Mouse (Mus musculus) kidney, embryonic 16.5 days (tissue): ENCODE results near the gene Prdm16. TPM values are rescaled to one million over a fixed set of nuclear protein-coding genes. Genes with fewer than 3 reads are reported as not detected.

Experiments
- ATAC-seq: fragments of 200-750 bp; cut with Nextera tagmentation; 2 replicates; pipeline ENCODE4 v1.8.0; 2017; ENCODE audit warnings: moderate TSS enrichment; ENCODE audit not compliant: low FRiP score, low TSS enrichment
- H3K27ac ChIP-seq: fragments of 300-500 bp; sonication (generic); 2 replicates; pipeline ENCODE4 v1.5.1; 2014; ENCODE audit warnings: low read length
- H3K27me3 ChIP-seq: fragments of 300-500 bp; sonication (generic); 2 replicates; pipeline ENCODE4 v1.6.1; 2014; ENCODE audit warnings: low read length, control low read depth, mixed read lengths; ENCODE audit not compliant: insufficient read depth
- H3K36me3 ChIP-seq: fragments of 300-500 bp; sonication (generic); 2 replicates; pipeline ENCODE4 v1.6.1; 2014; ENCODE audit warnings: low read length, control low read depth, mixed read lengths; ENCODE audit not compliant: insufficient read depth
- H3K4me1 ChIP-seq: fragments of 300-500 bp; sonication (generic); 2 replicates; pipeline ENCODE4 v1.6.1; 2014; ENCODE audit warnings: low read length, control low read depth, mixed read lengths; ENCODE audit not compliant: insufficient read depth
- H3K4me2 ChIP-seq: fragments of 300-500 bp; sonication (generic); replicated peaks from 2 replicates; pipeline ENCODE4 v1.6.1; 2014; ENCODE audit warnings: low read depth, low read length
- H3K4me3 ChIP-seq: fragments of 300-500 bp; sonication (generic); 2 replicates; pipeline ENCODE4 v1.5.1; 2014; ENCODE audit warnings: mild to moderate bottlenecking, low read length
- H3K9ac ChIP-seq: fragments of 300-500 bp; sonication (generic); replicated peaks from 2 replicates; pipeline ENCODE4 v1.6.1; 2014; ENCODE audit warnings: low read length
- H3K9me3 ChIP-seq: fragments of 300-500 bp; sonication (generic); 2 replicates; pipeline ENCODE4 v1.6.1; 2016; ENCODE audit warnings: low read length, control low read depth
- WGBS: fragments of 180-500 bp; shearing (Covaris S2); extraction: QIAGEN DNeasy Blood & Tissue Kit; methylation state at CpG from one replicate; pipeline ENCODE4 v1.1.7; 2014; 5-methylcytosine and 5-hydroxymethylcytosine counted together
- polyA plus RNA-seq: library from polyadenylated mRNA; unstranded; fragments of >200 nt; fragmentation: Nextera tagmentation; extraction: Ambion mirVana; gene quantifications from 2 replicates; pipeline ENCODE4 v1.2.1, GENCODE M21; 2015

The Prdm16 gene
- polyA plus RNA-seq, 1 experiment from 2014 or later = 22.3 TPM

DNA sequence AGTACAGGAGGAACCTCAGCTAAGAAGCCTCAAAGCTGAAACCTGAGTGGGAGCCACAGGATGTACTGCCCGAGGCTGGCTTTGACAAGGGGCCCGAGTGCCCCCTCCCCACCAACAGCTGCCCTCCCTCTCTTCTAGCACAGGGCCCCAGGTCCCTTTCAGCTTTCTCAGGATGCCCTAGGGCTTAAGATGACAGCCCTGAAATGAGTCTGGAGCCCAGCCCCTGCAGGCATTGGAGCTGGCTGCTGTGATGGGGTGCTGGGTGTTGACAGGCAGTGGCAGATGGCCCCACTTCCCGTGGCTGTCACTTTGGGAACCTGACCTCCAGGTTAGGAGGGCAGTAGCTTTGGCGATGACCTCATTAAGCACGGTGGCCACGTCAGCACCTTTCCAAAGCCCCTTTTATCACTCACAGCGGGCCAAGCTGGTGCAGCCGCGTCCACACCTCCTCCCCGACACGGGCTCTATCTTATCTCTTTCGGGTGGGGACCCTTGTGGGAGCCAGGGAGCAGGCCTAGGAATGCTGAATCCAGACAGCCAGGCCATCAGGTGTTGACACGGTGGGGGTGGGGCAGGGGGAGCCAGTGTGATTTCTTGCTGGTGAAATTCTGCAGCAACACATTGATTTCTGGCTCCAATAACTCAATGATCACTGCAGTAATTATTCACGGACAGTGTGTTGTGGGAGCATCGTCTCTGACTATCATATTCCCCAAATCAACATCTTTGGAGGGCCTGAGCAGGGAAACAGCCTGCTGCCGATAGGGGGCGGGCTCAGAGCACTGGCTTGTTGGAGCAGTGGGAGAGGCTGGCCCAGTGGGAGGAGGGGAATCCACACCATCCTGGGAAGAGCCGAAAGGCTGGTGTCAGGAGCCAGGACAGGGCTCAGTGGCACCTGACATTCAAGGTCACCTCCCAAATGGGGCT is 243.2 kb downstream of the Prdm16 start:
- peaks cover 4% of the 10 kb centered on the region; the same call in 1 of the 2 replicates for H3K27me3 ChIP-seq
- ATAC-seq = no peak
- peaks cover 36% of the 10 kb centered on the region for H3K4me1 ChIP-seq
- no peak overlapping the region for H3K4me3 ChIP-seq
- WGBS = 17% methylated on average over 18 of the region's 18 CpGs
- H3K27ac ChIP-seq = no peak overlapping the region
- no peaks in the 10 kb centered on the region for H3K36me3 ChIP-seq
- H3K4me2 ChIP-seq = no peak overlapping the region
- H3K9me3 ChIP-seq = no peaks in the 10 kb centered on the region
- H3K9ac ChIP-seq = no peak overlapping the region

DNA sequence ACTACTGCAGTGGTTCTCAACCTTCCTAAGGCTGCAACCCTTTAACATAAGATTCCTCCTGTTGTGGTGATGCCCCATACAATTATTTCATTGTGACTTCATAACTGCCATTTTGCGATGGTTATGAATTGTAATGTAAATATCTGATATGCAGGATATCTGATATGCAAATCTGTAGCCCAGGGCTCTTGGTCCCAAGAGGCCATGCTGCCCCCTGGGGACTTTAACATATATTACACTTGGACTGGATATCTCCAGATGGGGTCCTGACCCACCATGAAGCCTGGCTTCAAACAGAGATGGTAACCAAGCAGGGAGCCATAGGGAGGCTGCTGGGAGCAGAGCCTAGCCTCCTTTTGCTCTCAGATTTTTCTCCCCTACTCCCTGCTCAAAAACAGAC is 244.0 kb downstream of the Prdm16 start:
- WGBS = 70% methylated on average over 1 of the region's 1 CpGs
- Histone ChIP-seq H3K27me3 (peaks cover 4% of the 10 kb centered on the region; the same call in 1 of the 2 replicates), H3K27ac (no peak overlapping the region), H3K9ac (no peak overlapping the region), H3K9me3 (no peaks in the 10 kb centered on the region), H3K4me3 (no peak overlapping the region), H3K4me1 (peaks cover 36% of the 10 kb centered on the region), H3K36me3 (no peaks in the 10 kb centered on the region), H3K4me2 (no peak overlapping the region)
- ATAC-seq = no peak

DNA sequence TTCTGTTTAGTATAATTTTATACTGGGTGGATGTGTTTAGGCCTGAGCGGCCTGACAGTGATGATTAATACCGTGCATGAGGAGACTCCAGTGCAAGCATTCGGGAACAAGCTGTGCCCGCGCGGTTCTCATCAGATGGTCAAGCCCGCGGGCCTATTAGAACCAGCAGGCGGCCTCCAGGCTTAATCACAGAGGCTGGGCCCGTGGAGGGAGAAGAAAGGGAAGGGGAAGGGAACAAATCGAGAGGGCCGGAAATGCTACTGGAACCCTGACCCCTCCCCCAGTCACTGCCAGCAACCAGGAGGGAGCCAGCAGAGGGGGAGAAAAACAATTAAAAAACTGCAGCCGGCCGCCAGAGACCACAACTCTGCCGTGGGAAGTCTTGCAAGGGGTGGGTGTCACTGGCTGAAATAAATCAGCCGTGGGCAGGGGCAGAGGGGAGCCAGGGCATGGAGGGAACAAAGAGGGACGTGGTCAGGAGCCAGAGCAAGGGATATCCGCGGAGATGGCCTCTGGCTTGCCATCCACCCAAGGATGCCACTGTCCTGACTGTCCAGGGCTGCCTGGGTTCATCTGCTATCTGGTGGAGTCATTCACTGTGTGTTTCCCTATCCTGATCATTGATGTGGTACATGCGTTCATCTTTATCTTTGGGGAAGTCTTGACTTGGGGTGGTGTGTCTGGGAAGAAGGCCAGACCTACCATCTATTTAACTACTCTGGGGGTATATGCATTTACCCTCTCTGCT is 246.2 kb downstream of the Prdm16 start:
- WGBS = 6% methylated on average over 19 of the region's 20 CpGs
- Histone ChIP-seq H3K27ac (peak overlapping the region; percentile 84), H3K4me2 (peak overlapping the region; percentile 15)

DNA sequence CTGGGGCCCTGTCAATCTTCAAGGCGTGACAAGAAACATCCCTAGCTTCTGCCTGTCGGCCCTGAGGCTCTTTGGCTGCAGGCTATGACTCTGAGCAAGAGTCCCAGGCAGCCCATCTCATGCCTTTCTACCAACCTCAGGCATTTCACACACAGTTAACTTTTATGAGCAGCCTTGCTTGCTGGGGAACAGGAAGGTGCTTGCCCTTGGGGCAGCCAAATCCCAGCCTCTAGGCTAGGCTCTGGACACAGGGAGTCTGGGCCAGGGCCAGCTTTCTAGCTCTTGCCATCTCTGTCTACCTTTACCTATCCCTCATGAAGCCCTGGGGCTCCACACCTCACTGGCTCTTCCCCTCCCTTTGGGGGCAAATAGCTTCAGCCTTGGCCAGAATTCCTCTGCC is 247.0 kb downstream of the Prdm16 start:
- H3K4me1 ChIP-seq = peaks cover 42% of the 10 kb centered on the region
- ATAC-seq = peak; percentile 47
- H3K9ac ChIP-seq = peak overlapping the region; percentile 49
- 54% methylated on average over 2 of the region's 2 CpGs for WGBS
- no peaks in the 10 kb centered on the region for H3K36me3 ChIP-seq
- no peak overlapping the region for H3K4me3 ChIP-seq
- H3K27me3 ChIP-seq = peaks cover 5% of the 10 kb centered on the region
- no peaks in the 10 kb centered on the region for H3K9me3 ChIP-seq
- H3K27ac ChIP-seq = peak overlapping the region; percentile 84
- no peak overlapping the region for H3K4me2 ChIP-seq

More for the DNA sequence above, 246.2 kb downstream of the Prdm16 start:
- Histone ChIP-seq H3K4me3 (no peak overlapping the region), H3K36me3 (no peaks in the 10 kb centered on the region), H3K27me3 (peaks cover 4% of the 10 kb centered on the region; the same call in 1 of the 2 replicates), H3K9me3 (no peaks in the 10 kb centered on the region), H3K9ac (peak overlapping the region; percentile 49), H3K4me1 (peaks cover 42% of the 10 kb centered on the region)
- peak; percentile 44 for ATAC-seq

DNA sequence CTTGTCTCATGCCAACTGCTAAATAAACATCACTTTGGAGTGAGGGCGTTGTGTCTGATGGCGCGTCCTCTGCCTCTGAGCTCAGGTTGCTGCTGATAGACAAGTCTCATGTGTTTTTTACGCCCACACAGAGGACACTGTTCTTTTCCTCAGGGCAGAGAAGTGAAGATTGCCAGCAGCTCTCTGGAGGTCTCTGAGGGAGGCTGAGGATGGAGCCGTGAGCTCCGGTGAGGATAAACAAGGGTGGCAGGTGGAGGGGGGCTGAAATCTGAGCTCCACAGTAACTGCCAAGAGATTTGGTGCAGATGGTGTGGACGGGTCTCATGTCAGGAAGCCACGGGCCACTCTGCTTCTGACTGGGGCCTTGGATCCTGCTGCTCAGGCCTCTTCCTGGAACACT is 249.9 kb downstream of the Prdm16 start:
- peaks cover 32% of the 10 kb centered on the region for H3K4me1 ChIP-seq
- peak; percentile 27 for ATAC-seq
- no peaks in the 10 kb centered on the region for H3K36me3 ChIP-seq
- H3K4me2 ChIP-seq = no peak overlapping the region
- H3K27me3 ChIP-seq = peaks cover 14% of the 10 kb centered on the region; the same call in 1 of the 2 replicates
- no peak overlapping the region for H3K4me3 ChIP-seq
- no peak overlapping the region for H3K27ac ChIP-seq
- H3K9ac ChIP-seq = no peak overlapping the region
- no peaks in the 10 kb centered on the region for H3K9me3 ChIP-seq
- 28% methylated on average over 8 of the region's 8 CpGs for WGBS

DNA sequence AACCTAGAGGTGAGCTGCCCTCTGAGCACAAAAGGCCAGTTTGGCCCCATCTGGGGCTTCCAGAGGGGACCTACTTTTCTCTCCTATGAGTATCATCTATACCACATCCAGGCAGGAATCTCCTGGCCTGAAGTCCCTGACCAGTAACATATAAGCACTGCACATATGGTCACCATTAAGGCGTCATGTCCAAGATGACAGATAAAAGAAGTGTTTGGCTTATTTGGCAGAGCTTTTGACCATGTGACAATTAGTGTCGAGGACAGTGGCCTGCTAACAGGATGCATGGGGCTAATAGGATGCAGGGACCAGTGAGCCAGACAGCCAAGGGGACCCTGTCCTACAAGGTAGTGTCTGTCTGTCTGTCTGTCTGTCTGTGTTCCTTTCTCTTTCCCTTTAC is 250.8 kb downstream of the Prdm16 start:
- Histone ChIP-seq H3K9ac (no peak overlapping the region), H3K36me3 (no peaks in the 10 kb centered on the region), H3K27me3 (peaks cover 14% of the 10 kb centered on the region; the same call in 1 of the 2 replicates), H3K9me3 (no peaks in the 10 kb centered on the region), H3K4me3 (no peak overlapping the region), H3K27ac (no peak overlapping the region), H3K4me2 (no peak overlapping the region), H3K4me1 (peaks cover 26% of the 10 kb centered on the region)
- no peak for ATAC-seq
- 55% methylated on average over 2 of the region's 2 CpGs for WGBS

DNA sequence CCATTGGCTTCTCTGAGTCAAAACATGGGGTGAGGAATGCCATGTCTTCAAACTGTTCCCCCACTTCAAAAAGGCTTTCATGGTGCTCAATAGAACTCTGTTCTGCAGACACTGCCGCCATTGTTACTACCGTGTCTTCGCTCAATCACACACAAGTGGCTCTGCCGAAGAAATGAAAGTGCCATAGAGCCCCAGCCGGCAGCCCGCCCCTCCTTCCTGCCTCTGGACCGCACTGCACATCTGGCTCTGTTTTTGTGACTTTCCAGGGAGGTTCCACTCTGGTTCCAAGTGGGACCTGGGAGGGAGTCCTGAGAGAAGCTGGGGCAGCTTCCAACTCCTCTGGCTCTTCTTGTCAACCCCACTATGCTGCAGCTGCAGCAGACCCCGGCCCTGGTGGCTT is 251.5 kb downstream of the Prdm16 start:
- Histone ChIP-seq H3K4me1 (peaks cover 19% of the 10 kb centered on the region), H3K9ac (no peak overlapping the region), H3K27me3 (peaks cover 17% of the 10 kb centered on the region), H3K4me3 (no peak overlapping the region), H3K36me3 (no peaks in the 10 kb centered on the region), H3K27ac (no peak overlapping the region), H3K9me3 (no peaks in the 10 kb centered on the region), H3K4me2 (no peak overlapping the region)
- no peak for ATAC-seq
- 76% methylated on average over 8 of the region's 8 CpGs for WGBS

DNA sequence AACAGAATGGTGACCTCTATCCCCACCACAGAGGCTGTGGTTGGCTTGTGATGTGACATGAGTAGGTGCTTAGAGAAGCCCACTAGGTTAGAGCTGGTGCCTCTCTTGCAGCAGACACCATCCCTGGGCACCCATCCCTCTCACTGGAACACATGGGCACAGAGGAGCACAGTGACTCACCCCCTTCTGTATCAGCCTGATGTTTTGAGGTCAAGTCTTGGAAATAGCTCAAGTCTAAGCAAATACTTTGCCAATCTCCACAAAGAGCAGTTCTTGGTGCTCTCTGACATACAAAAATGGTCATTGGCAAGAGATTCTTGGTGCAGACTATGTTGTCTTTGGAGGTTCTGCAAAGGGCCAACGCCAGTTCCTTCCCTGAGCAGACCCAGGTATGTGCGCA is 257.8 kb downstream of the Prdm16 start:
- Histone ChIP-seq H3K4me2 (no peak overlapping the region), H3K27me3 (peaks cover 19% of the 10 kb centered on the region), H3K4me1 (no peaks in the 10 kb centered on the region), H3K27ac (no peak overlapping the region), H3K36me3 (no peaks in the 10 kb centered on the region), H3K9me3 (no peaks in the 10 kb centered on the region), H3K4me3 (no peak overlapping the region), H3K9ac (no peak overlapping the region)
- 82% methylated on average over 2 of the region's 2 CpGs for WGBS
- no peak for ATAC-seq

DNA sequence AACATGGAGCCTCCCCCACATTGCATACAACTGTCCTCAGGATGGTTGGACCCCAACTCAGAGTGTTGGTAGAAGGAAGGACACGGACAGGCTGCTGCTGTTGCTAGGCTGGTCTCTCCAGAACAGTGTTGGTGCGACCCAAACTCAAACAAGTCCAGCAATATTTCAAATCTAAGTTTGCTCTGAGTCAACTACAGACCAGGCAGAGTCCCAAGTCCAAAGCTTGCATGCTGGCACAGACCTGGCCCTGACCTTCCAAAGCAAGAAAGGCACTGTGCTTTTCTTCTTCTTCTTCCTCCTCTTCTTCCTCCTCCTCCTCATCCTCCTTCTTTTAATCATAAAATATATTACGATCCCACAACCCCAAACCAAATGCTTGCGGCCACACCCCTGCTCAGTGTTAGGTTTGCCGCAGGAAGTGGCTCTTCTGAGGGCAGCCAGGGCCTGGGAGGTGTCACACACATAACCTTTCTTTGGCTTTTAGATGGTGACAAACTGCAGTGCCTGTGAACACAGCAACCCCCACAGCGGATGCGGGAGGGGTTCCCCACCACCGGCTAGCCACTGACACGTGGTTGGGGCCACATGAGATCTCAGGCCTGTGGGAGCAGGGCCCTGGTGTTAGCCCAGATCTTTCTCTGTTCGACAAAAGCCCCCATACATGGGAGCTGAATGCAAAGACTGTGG is 260.6 kb downstream of the Prdm16 start:
- Histone ChIP-seq H3K9me3 (no peaks in the 10 kb centered on the region), H3K27me3 (peaks cover 28% of the 10 kb centered on the region), H3K4me3 (no peak overlapping the region), H3K36me3 (no peaks in the 10 kb centered on the region), H3K9ac (no peak overlapping the region), H3K4me2 (no peak overlapping the region), H3K4me1 (no peaks in the 10 kb centered on the region; the same call in 1 of the 2 replicates), H3K27ac (no peak overlapping the region)
- WGBS = 53% methylated on average over 10 of the region's 10 CpGs
- ATAC-seq = no peak
